Mouse (Mus musculus) liver, adult 10 weeks (tissue): Measurements from ENCODE around the gene Gm18596. TPM values are rescaled to one million over a fixed set of nuclear protein-coding genes. Genes with fewer than 3 reads are reported as not detected.

Experiments
- polyA plus RNA-seq: library from polyadenylated mRNA; stranded (reverse); fragments of 350-450 nt; fragmentation: Illumina TruSeq; extraction: RNeasy Lipid Tissue Mini Kit (QIAGEN cat#74804); gene quantifications from one replicate; pipeline ENCODE4 v1.2.3, GENCODE M21; 2014; ENCODE audit warnings: low read depth, low replicate concordance

The Gm18596 gene
- polyA plus RNA-seq = not detected

DNA sequence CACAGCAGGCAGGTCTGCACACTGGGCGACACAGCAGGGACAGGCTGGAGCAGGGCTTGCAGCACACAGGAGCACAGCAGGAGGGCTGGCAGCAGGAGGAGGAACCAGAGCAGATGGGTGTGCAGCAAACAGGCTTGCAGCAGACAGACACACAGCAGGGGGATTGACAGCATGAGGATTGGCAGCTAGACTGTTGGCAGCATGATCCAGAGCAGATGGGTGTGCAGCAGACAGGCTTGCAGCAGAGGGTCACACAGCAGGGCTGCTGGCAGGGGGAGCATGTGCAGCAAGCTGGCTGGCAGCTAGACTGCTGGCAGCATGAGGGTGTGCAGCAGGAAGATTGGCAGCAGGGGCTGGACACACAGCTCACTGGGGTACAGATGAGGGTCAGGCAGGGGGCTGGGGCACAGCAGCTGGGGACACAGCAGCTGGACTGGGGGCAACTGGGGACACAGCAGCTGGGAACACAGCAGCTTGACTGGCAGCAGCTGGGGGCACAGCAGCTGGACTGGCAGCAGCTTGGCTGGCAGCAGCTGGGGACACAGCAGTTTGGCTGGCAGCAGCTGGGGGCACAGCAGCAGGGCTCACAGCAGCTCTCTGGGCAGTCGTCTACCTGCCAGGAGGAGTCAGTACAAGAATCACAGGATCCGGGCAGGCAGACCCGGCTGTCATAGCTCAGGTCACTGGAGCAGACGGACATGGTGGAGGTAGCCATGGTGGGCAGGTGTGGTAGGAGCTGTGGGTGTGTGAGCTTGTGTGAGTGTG is at the start of gene Gm18596:
Gene Gm18596, minus strand, starts transcription at position 715 of the 765 bp plus-strand sequence.

DNA sequence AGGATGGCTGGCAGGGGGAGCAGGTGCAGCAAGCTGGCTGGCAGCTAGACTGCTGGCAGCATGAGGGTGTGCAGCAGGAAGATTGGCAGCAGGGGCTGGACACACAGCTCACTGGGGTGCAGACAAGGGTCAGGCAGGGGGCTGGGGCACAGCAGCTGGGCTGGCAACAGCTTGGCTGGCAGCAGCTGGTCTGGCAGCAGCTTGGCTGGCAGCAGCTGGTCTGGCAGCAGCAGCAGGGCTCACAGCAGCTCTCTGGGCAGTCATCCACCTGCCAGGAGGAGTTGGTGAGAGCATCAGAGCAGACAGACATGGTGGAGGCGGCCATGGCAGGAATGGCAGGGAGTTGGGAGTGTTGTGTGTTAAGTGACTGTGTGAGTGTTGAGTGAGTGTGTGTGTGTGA is 45.4 kb upstream of the Gm18596 start, which contains the start of gene Gm7137:
Gene Gm7137, minus strand, starts transcription at position 325 of the 400 bp plus-strand sequence.

DNA sequence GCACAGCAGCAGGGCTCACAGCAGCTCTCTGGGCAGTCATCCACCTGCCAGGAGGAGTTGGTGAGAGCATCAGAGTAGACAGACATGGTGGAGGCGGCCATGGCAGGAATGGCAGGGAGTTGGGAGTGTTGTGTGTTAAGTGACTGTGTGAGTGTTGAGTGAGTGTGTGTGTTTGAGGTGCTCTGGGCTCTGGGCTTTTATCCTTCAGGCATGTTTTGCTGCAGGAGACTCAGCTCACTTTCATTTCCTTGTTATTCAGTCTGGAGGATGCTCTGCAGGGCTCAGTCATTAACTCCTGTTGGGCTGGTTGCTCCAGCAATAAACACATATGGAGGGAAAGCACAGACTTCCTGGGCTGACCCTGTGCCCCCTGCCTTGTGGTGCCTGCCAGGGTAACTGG is 40.0 kb upstream of the Gm18596 start, which contains the start of gene Gm3250:
Gene Gm3250, minus strand, starts transcription at position 101 of the 400 bp plus-strand sequence.

GRCm38 (mm10) chr10:77776844-77777243 is 34.4 kb upstream of the Gm18596 start, which contains the start of gene Gm7138:
TSS of gene Gm7138 (minus strand) at chr10:77776944.

DNA sequence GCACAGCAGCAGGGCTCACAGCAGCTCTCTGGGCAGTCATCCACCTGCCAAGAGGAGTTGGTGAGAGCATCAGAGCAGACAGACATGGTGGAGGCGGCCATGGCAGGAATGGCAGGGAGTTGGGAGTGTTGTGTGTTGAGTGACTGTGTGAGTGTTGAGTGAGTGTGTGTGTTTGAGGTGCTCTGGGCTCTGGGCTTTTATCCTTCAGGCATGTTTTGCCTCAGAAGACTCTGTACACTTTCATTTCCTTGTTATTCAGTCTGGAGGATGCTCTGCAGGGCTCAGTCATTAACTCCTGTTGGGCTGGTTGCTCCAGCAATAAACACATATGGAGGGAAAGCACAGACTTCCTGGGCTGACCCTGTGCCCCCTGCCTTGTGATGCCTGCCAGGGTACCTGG is 28.8 kb upstream of the Gm18596 start, which contains the start of gene Gm3238:
Gene Gm3238, minus strand, starts transcription at position 101 of the 400 bp plus-strand sequence.

DNA sequence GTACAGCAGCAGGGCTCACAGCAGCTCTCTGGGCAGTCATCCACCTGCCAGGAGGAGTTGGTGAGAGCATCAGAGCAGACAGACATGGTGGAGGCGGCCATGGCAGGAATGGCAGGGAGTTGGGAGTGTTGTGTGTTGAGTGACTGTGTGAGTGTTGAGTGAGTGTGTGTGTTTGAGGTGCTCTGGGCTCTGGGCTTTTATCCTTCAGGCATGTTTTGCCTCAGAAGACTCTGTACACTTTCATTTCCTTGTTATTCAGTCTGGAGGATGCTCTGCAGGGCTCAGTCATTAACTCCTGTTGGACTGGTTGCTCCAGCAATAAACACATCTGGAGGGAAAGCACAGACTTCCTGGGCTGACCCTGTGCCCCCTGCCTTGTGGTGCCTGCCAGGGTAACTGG is 17.1 kb upstream of the Gm18596 start, which contains the start of gene Gm3233:
Gene Gm3233, minus strand, starts transcription at position 101 of the 400 bp plus-strand sequence.

GRCm38 (mm10) chr10:77751254-77751653 is 8.8 kb upstream of the Gm18596 start, which contains the start of gene Gm9736:
TSS of gene Gm9736 (minus strand) at chr10:77751354.

DNA sequence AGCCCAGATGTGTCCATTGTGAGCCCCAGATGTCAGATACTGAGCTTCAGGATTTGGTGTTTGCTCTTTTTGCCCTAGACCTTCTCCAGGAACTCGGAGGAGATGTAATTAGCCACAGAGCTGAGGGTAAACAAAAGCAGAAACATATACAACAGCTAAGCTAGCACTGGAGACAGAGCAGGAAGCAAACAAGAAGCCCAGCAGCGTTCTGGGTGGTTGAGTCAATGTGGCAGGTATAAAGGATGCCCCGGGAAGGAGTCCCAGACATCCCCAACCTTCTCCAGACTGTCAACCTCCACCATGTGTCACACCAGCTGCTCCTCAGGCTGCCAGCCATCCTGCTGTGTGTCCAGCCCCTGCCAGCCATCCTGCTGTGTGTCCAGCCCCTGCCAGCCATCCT is 16.3 kb downstream of the Gm18596 start, which contains the start of gene Gm10100:
Gene Gm10100, plus strand, starts transcription at position 301 of the 400 bp plus-strand sequence.

GRCm38 (mm10) chr10:77720299-77720698 is 22.1 kb downstream of the Gm18596 start, which contains the start of gene Krtap12-1:
TSS of gene Krtap12-1 (plus strand) at chr10:77720599.

GRCm38 (mm10) chr10:77715507-77715906 is 26.9 kb downstream of the Gm18596 start, which contains the start of gene Gm10142:
TSS of gene Gm10142 (plus strand) at chr10:77715807.

DNA sequence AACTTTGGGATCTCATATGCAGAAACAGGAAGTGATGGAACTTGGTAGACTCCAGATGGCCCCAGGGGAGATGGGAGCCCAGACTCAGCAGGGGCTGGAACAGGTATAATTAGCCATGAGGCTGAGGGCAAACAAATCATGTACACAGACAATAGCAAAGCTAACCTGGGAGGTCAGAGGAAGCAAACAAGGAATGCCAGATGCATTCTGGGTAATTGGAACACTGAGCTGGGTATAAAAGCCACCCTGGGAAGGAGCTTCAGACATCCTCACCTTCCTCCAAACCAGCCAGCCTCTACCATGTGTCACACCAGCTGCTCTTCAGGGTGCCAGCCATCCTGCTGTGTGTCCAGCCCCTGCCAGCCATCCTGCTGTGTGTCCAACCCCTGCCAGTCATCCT is 31.3 kb downstream of the Gm18596 start, which contains the start of gene Gm10024:
Gene Gm10024, plus strand, starts transcription at position 301 of the 400 bp plus-strand sequence.

GRCm38 (mm10) chr10:77706326-77706725 is 36.1 kb downstream of the Gm18596 start, which contains the start of gene Gm10272:
TSS of gene Gm10272 (plus strand) at chr10:77706626.

GRCm38 (mm10) chr10:77697133-77697532 is 45.3 kb downstream of the Gm18596 start, which contains the start of gene Gm9508:
TSS of gene Gm9508 (minus strand) at chr10:77697233.

Other genes with a start within 250 kb of the Gm18596 start
- gene Fam207a, start 226.9 kb downstream of the Gm18596 start, polyA plus RNA-seq = 1.5 TPM
- 1.2 TPM for gene Itgb2, start 212.4 kb downstream of the Gm18596 start, polyA plus RNA-seq
- 158 TPM for gene Pttg1ip, start 160.9 kb downstream of the Gm18596 start, polyA plus RNA-seq
- gene Sumo3, start 136.5 kb downstream of the Gm18596 start, polyA plus RNA-seq = 72.2 TPM
- not detected for gene Gm49325, start 136.4 kb downstream of the Gm18596 start, polyA plus RNA-seq
- 10.8 TPM for gene Ube2g2, start 120.4 kb downstream of the Gm18596 start, polyA plus RNA-seq
- gene Tspear, start 56.1 kb downstream of the Gm18596 start, polyA plus RNA-seq = not detected
- not detected for gene Gm19402, start 51.9 kb downstream of the Gm18596 start, polyA plus RNA-seq
- gene Gm9508, start 45.4 kb downstream of the Gm18596 start, polyA plus RNA-seq = not detected
- gene Gm10272, start 36.0 kb downstream of the Gm18596 start, polyA plus RNA-seq = not detected
- gene Gm10024, start 31.2 kb downstream of the Gm18596 start, polyA plus RNA-seq = not detected
- not detected for gene Gm10142, start 26.8 kb downstream of the Gm18596 start, polyA plus RNA-seq
- not detected for gene Krtap12-1, start 22.0 kb downstream of the Gm18596 start, polyA plus RNA-seq
- not detected for gene Gm10100, start 16.2 kb downstream of the Gm18596 start, polyA plus RNA-seq
- not detected for gene Gm9736, start 8.7 kb upstream of the Gm18596 start, polyA plus RNA-seq
- not detected for gene Gm3233, start 17.0 kb upstream of the Gm18596 start, polyA plus RNA-seq
- gene Gm3238, start 28.7 kb upstream of the Gm18596 start, polyA plus RNA-seq = not detected
- not detected for gene Gm7138, start 34.3 kb upstream of the Gm18596 start, polyA plus RNA-seq
- not detected for gene Gm3250, start 39.9 kb upstream of the Gm18596 start, polyA plus RNA-seq
- gene Gm7137, start 45.6 kb upstream of the Gm18596 start, polyA plus RNA-seq = not detected
- not detected for gene Gm9639, start 52.4 kb upstream of the Gm18596 start, polyA plus RNA-seq
- gene Gm19668, start 56.5 kb upstream of the Gm18596 start, polyA plus RNA-seq = not detected
- gene Gm9507, start 69.2 kb upstream of the Gm18596 start, polyA plus RNA-seq = not detected
- not detected for gene Gm2696, start 72.0 kb upstream of the Gm18596 start, polyA plus RNA-seq
- gene Krtap10-4, start 84.5 kb upstream of the Gm18596 start, polyA plus RNA-seq = not detected
- not detected for gene Krtap10-10, start 93.3 kb upstream of the Gm18596 start, polyA plus RNA-seq
- gene Gm36176, start 104.2 kb upstream of the Gm18596 start, polyA plus RNA-seq = not detected
- gene Gm10318, start 110.2 kb upstream of the Gm18596 start, polyA plus RNA-seq = not detected
- gene Gm3285, start 119.3 kb upstream of the Gm18596 start, polyA plus RNA-seq = not detected
- 15.8 TPM for gene Lrrc3, start 159.9 kb upstream of the Gm18596 start, polyA plus RNA-seq
- 1.7 TPM for gene Trpm2, start 227.9 kb upstream of the Gm18596 start, polyA plus RNA-seq
- 0.72 TPM for gene 1810043G02Rik, start 235.9 kb upstream of the Gm18596 start, polyA plus RNA-seq